Mouse (Mus musculus): ENCODE measurements around the gene Eno3. TPM values are rescaled to one million over a fixed set of nuclear protein-coding genes. Genes with fewer than 3 reads are reported as not detected.

Eno3 gene
- total RNA-seq, 2 experiments from 2014 or later = 6.6 to 7.9 TPM

- no peak for TF ChIP-seq CTCF (conservative IDR thresholded peaks at IDR 0.05)
- Histone ChIP-seq H3K27ac (peak overlapping the region; percentile 68), H3K4me3 (no peak overlapping the region)
- no peak for DNase-seq (ENCODE audit: low spot score in 2 of 2)
Observed at GRCm38 (mm10) chr11:70681170-70681569, 24.2 kb downstream of the Eno3 start.

- TF ChIP-seq CTCF (conservative IDR thresholded peaks at IDR 0.05) = peak; percentile 65
- no peak for DNase-seq (ENCODE audit: low spot score in 2 of 2)
- Histone ChIP-seq H3K4me3 (peak overlapping the region; percentile 9; the same call in 1 of the 2 replicates), H3K27ac (peak overlapping the region; percentile 100)
Observed at GRCm38 (mm10) chr11:70681897-70682581, 25.0 kb downstream of the Eno3 start.

- Histone ChIP-seq H3K27ac (peak overlapping the region; percentile 100), H3K4me3 (peak overlapping the region; percentile 23; the same call in 1 of the 2 replicates)
- no peak for TF ChIP-seq CTCF (conservative IDR thresholded peaks at IDR 0.05)
- DNase-seq (ENCODE audit: low spot score in 2 of 2) = no peak
Observed at GRCm38 (mm10) chr11:70683640-70684039, 26.6 kb downstream of the Eno3 start.

- Histone ChIP-seq H3K27ac (peak overlapping the region; percentile 100), H3K4me3 (peak overlapping the region; percentile 94)
- peak; percentile 70 to 71 for DNase-seq (ENCODE audit: low spot score in 2 of 2)
- TF ChIP-seq CTCF (conservative IDR thresholded peaks at IDR 0.05) = no peak
Observed at GRCm38 (mm10) chr11:70686901-70687566, 30.0 kb downstream of the Eno3 start.

- peak within 1 kb of the TSS; percentile 100 for H3K27ac ChIP-seq
- peak within 1 kb of the TSS; percentile 94 for H3K4me3 ChIP-seq
- peak; percentile 84 to 89 for DNase-seq (ENCODE audit: low spot score in 2 of 2)
- TF ChIP-seq CTCF (conservative IDR thresholded peaks at IDR 0.05) = peak; percentile 81
Observed at GRCm38 (mm10) chr11:70687601-70688199, 30.7 kb downstream of the Eno3 start, which contains the start of gene Camta2. Gene Camta2, minus strand, starts transcription at chr11:70688105.

- no peak for DNase-seq (ENCODE audit: low spot score in 2 of 2)
- Histone ChIP-seq H3K27ac (peak overlapping the region; percentile 100), H3K4me3 (peak overlapping the region; percentile 94)
- no peak for TF ChIP-seq CTCF (conservative IDR thresholded peaks at IDR 0.05)
Observed at GRCm38 (mm10) chr11:70688372-70688771, 31.4 kb downstream of the Eno3 start.

GRCm38 (mm10) chr11:70689578-70689977 lies 32.6 kb downstream of the Eno3 start:
- no peak overlapping the region for H3K4me3 ChIP-seq
- DNase-seq (ENCODE audit: low spot score in 2 of 2) = no peak
- H3K27ac ChIP-seq = peak overlapping the region; percentile 100
- TF ChIP-seq CTCF (conservative IDR thresholded peaks at IDR 0.05) = no peak

GRCm38 (mm10) chr11:70693504-70693903 lies 36.5 kb downstream of the Eno3 start:
- TF ChIP-seq CTCF (conservative IDR thresholded peaks at IDR 0.05) = no peak
- DNase-seq (ENCODE audit: low spot score in 2 of 2) = peak; percentile 65 to 68
- Histone ChIP-seq H3K4me3 (no peak overlapping the region), H3K27ac (peak overlapping the region; percentile 61)

GRCm38 (mm10) chr11:70697376-70697775 lies 40.4 kb downstream of the Eno3 start:
- no peak overlapping the region for H3K4me3 ChIP-seq
- TF ChIP-seq CTCF (conservative IDR thresholded peaks at IDR 0.05) = peak; percentile 39
- no peak for DNase-seq (ENCODE audit: low spot score in 2 of 2)
- no peak overlapping the region for H3K27ac ChIP-seq

GRCm38 (mm10) chr11:70699051-70699450 lies 42.0 kb downstream of the Eno3 start:
- no peak for TF ChIP-seq CTCF (conservative IDR thresholded peaks at IDR 0.05)
- DNase-seq (ENCODE audit: low spot score in 2 of 2) = no peak
- no peak overlapping the region for H3K4me3 ChIP-seq
- peak overlapping the region; percentile 100 for H3K27ac ChIP-seq

- peak within 1 kb of the TSS; percentile 83 for H3K4me3 ChIP-seq
- H3K27ac ChIP-seq = peak within 1 kb of the TSS; percentile 100
- DNase-seq (ENCODE audit: low spot score in 2 of 2) = peak; percentile 94 to 97
- no peak for TF ChIP-seq CTCF (conservative IDR thresholded peaks at IDR 0.05)
Observed at GRCm38 (mm10) chr11:70699722-70700556, 42.9 kb downstream of the Eno3 start, which contains the start of the genes Inca1 and Kif1c. Gene Inca1, minus strand, starts transcription at chr11:70700155. Gene Kif1c, plus strand, starts transcription at chr11:70700548.

GRCm38 (mm10) chr11:70700613-70701012 lies 43.6 kb downstream of the Eno3 start:
- peak in 1 of 2 experiments; percentile 58 for DNase-seq (ENCODE audit: low spot score in 2 of 2)
- TF ChIP-seq CTCF (conservative IDR thresholded peaks at IDR 0.05) = no peak
- H3K27ac ChIP-seq = peak overlapping the region; percentile 100
- peak overlapping the region; percentile 83 for H3K4me3 ChIP-seq
